Mouse (Mus musculus): ENCODE measurements around the gene Ptk7. TPM values are rescaled to one million over a fixed set of nuclear protein-coding genes. Genes with fewer than 3 reads are reported as not detected.

The Ptk7 gene
- total and polyA plus RNA-seq, 2 experiments from 2014 or later = 19.7 to 56.6 TPM

DNA sequence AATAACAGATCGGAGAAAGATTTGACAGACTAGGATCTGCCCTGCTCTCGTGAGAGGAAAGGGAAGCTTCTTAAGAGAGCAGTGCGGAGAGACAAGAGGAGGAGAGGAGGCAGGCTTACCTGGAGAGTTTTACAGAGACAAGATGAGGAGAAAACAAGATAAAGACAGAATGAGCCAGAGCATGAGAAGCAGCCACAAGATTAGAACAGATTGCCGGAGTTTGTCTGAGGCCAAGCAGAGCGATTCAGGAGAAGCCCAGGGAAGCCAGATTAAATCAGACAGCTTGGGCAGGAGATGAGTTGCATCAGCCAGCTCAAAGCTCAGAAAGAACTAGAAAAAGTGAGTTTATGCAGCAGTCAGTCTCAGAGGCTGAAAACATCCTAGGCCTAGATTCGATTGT, 40.4 kb downstream of the Ptk7 start:
- ATAC-seq = no peak
- 86% methylated on average over 6 of the region's 6 CpGs for WGBS
- TF ChIP-seq CTCF (IDR thresholded peaks at IDR 0.05; ENCODE audit: low read depth) = no peak

DNA sequence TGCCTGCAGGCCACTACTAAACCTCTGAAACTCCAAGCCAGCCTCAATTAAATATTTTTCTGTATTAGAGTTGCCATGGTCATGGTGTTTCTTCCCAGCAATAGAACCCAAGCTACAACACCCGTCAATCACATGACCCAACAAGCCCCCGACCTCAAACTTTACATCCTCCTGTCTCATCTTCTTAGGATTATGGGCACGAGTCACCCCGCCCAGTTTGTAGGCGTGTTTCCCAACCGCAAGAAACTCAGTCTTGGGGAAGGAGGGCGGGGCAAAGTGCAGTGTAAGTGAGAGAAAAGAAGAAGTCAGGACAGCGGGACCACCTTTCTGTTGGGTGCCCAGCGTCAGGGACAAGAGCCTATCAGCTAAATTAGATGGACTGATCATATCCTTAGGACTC, 41.1 kb downstream of the Ptk7 start:
- Histone ChIP-seq H3K36me3 (ENCODE audit: insufficient read depth) (peaks cover 31% of the 10 kb centered on the region; the same call in 1 of the 2 replicates), H3K4me3 (ENCODE audit: low read depth, low read length) (no peak overlapping the region), H3K27me3 (ENCODE audit: insufficient read depth, low read length) (no peaks in the 10 kb centered on the region), H3K27ac (ENCODE audit: low read depth, low read length) (no peak overlapping the region), H3K4me1 (ENCODE audit: insufficient read depth) (no peaks in the 10 kb centered on the region), H3K9ac (no peak overlapping the region), H3K9me3 (ENCODE audit: low read length) (no peaks in the 10 kb centered on the region), H3K4me2 (ENCODE audit: low read depth) (no peak overlapping the region)
- ATAC-seq = no peak
- no peak for DNase-seq
- TF ChIP-seq CTCF (IDR thresholded peaks at IDR 0.05; ENCODE audit: low read depth) = no peak
- WGBS = 90% methylated on average over 9 of the region's 9 CpGs

More for the DNA sequence above, 40.4 kb downstream of the Ptk7 start:
- Histone ChIP-seq H3K9ac (no peak overlapping the region), H3K36me3 (ENCODE audit: insufficient read depth) (peaks cover 31% of the 10 kb centered on the region; the same call in 1 of the 2 replicates), H3K4me3 (ENCODE audit: low read depth, low read length) (no peak overlapping the region), H3K27ac (ENCODE audit: low read depth, low read length) (no peak overlapping the region), H3K4me1 (ENCODE audit: insufficient read depth) (no peaks in the 10 kb centered on the region), H3K27me3 (ENCODE audit: insufficient read depth, low read length) (no peaks in the 10 kb centered on the region), H3K4me2 (ENCODE audit: low read depth) (no peak overlapping the region), H3K9me3 (ENCODE audit: low read length) (no peaks in the 10 kb centered on the region)
- DNase-seq = no peak

GRCm38 (mm10) chr17:46586327-46586726, 43.0 kb downstream of the Ptk7 start:
- 95% methylated on average over 8 of the region's 8 CpGs for WGBS
- H3K36me3 ChIP-seq (ENCODE audit: insufficient read depth) = peaks cover 46% of the 10 kb centered on the region; the same call in 1 of the 2 replicates
- TF ChIP-seq CTCF (IDR thresholded peaks at IDR 0.05; ENCODE audit: low read depth) = no peak

DNA sequence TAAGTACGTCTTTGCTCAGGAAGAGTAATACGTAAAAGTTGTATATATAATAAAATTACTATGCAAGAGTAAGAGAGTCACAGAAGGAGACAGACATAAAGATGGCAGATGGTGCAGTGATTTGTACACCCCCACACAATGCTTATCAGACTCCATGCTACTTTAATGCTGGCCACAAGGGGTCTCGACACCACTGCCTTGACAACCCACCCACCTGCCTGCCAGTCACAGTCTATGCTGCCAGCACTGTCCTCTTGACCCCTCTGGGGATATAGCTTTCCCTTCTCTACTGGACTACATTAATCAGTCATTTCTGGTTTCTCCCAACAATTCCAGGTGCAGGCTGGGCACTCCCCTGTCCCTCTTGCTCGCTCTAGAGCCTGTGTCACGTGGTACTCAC, 50.7 kb downstream of the Ptk7 start:
- ATAC-seq (peak; percentile 45; the same call in 1 of the 2 replicates), DNase-seq (no peak)
- Histone ChIP-seq H3K36me3 (ENCODE audit: insufficient read depth) (peaks cover 72% of the 10 kb centered on the region), H3K9me3 (ENCODE audit: low read length) (no peaks in the 10 kb centered on the region), H3K4me1 (ENCODE audit: insufficient read depth) (no peaks in the 10 kb centered on the region), H3K27me3 (ENCODE audit: insufficient read depth, low read length) (no peaks in the 10 kb centered on the region), H3K27ac (ENCODE audit: low read depth, low read length) (no peak overlapping the region), H3K4me2 (ENCODE audit: low read depth) (no peak overlapping the region), H3K4me3 (ENCODE audit: low read depth, low read length) (no peak overlapping the region), H3K9ac (no peak overlapping the region)
- 79% methylated on average over 5 of the region's 5 CpGs for WGBS
- peak; percentile 50 for TF ChIP-seq CTCF (IDR thresholded peaks at IDR 0.05; ENCODE audit: low read depth)

More at GRCm38 (mm10) chr17:46586327-46586726, 43.0 kb downstream of the Ptk7 start:
- no peaks in the 10 kb centered on the region for H3K27me3 ChIP-seq (ENCODE audit: insufficient read depth, low read length)
- no peak overlapping the region for H3K4me3 ChIP-seq (ENCODE audit: low read depth, low read length)
- no peak overlapping the region for H3K9ac ChIP-seq
- DNase-seq (no peak), ATAC-seq (no peak)
- H3K4me1 ChIP-seq (ENCODE audit: insufficient read depth) = no peaks in the 10 kb centered on the region
- H3K27ac ChIP-seq (ENCODE audit: low read depth, low read length) = no peak overlapping the region
- no peak overlapping the region for H3K4me2 ChIP-seq (ENCODE audit: low read depth)
- H3K9me3 ChIP-seq (ENCODE audit: low read length) = no peaks in the 10 kb centered on the region

- 87% methylated on average over 13 of the region's 13 CpGs for WGBS
- Histone ChIP-seq H3K4me2 (ENCODE audit: low read depth) (no peak overlapping the region), H3K27ac (ENCODE audit: low read depth, low read length) (no peak overlapping the region), H3K27me3 (ENCODE audit: insufficient read depth, low read length) (no peaks in the 10 kb centered on the region), H3K36me3 (ENCODE audit: insufficient read depth) (peaks cover 75% of the 10 kb centered on the region), H3K4me1 (ENCODE audit: insufficient read depth) (no peaks in the 10 kb centered on the region), H3K9ac (no peak overlapping the region), H3K4me3 (ENCODE audit: low read depth, low read length) (no peak overlapping the region), H3K9me3 (ENCODE audit: low read length) (no peaks in the 10 kb centered on the region)
- ATAC-seq (no peak), DNase-seq (no peak)
- TF ChIP-seq CTCF (IDR thresholded peaks at IDR 0.05; ENCODE audit: low read depth) = peak; percentile 43
These were observed 53.2 kb downstream of the Ptk7 start for GRCm38 (mm10) chr17:46576070-46576469.

DNA sequence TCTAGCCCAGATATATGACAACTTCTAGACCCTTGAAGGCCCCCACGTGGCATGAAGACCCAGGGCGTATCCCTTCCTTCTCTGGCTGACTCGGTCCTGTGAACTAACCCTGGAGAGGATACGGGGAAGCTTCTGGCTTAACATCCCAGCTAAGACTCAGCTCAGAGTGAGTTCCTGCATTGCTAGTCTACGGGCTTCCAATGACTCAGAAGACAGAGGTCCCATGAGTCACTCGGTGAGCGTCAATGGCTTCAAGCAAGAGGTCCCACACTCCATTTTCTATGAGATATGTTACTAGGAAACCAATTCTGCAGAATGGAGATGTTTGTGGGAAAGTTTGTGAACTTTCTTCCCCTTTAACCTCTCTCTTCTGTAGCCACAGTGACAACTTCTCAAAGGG, 54.8 kb downstream of the Ptk7 start:
- Histone ChIP-seq H3K4me2 (ENCODE audit: low read depth) (no peak overlapping the region), H3K9me3 (ENCODE audit: low read length) (no peaks in the 10 kb centered on the region), H3K4me3 (ENCODE audit: low read depth, low read length) (no peak overlapping the region), H3K36me3 (ENCODE audit: insufficient read depth) (peaks cover 75% of the 10 kb centered on the region), H3K27me3 (ENCODE audit: insufficient read depth, low read length) (no peaks in the 10 kb centered on the region), H3K4me1 (ENCODE audit: insufficient read depth) (no peaks in the 10 kb centered on the region), H3K27ac (ENCODE audit: low read depth, low read length) (no peak overlapping the region), H3K9ac (no peak overlapping the region)
- DNase-seq = no peak
- no peak for ATAC-seq
- no peak for TF ChIP-seq CTCF (IDR thresholded peaks at IDR 0.05; ENCODE audit: low read depth)
- WGBS = 97% methylated on average over 7 of the region's 7 CpGs

DNA sequence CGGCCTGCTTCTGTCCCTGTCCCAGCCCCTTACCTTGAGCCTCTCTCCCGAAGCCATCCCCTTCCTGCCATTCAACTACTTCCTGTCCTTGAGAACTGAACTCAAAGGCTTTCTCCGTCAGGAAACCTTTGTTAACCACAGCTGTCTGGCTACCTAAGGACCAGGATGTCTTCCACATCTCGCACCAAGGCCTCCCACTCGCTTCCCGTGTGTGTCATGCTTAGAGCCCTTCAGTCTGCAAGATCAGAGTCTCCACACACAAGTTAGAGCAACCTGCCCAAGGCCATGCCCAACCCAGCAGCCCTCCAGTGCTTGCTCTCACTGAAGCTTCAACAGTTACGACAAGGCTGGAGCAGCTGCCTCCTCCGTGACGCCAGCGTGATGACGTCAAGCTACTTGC, 58.3 kb downstream of the Ptk7 start:
- no peaks in the 10 kb centered on the region for H3K27me3 ChIP-seq (ENCODE audit: insufficient read depth, low read length)
- TF ChIP-seq CTCF (IDR thresholded peaks at IDR 0.05; ENCODE audit: low read depth) = no peak
- no peak for DNase-seq
- no peak overlapping the region for H3K4me3 ChIP-seq (ENCODE audit: low read depth, low read length)
- no peaks in the 10 kb centered on the region for H3K9me3 ChIP-seq (ENCODE audit: low read length)
- WGBS = 93% methylated on average over 11 of the region's 11 CpGs
- no peak overlapping the region for H3K9ac ChIP-seq
- H3K4me2 ChIP-seq (ENCODE audit: low read depth) = no peak overlapping the region
- peaks cover 63% of the 10 kb centered on the region for H3K36me3 ChIP-seq (ENCODE audit: insufficient read depth)
- no peak for ATAC-seq
- H3K4me1 ChIP-seq (ENCODE audit: insufficient read depth) = no peaks in the 10 kb centered on the region
- no peak overlapping the region for H3K27ac ChIP-seq (ENCODE audit: low read depth, low read length)

Measured in forebrain, postnatal 0 days (tissue).